Mouse (Mus musculus): ENCODE results near the gene Gpr174.
"Not testable (repeated sequence)": the region's sequence is repeated elsewhere in the genome, so short reads cannot be mapped to it uniquely, and the experiment has no call there.

Gpr174 gene

GRCm38 (mm10) chrX:107255486-107256227, at the start of gene Gpr174:
Gene Gpr174 (plus strand): TSS chrX:107255878.
- DNase-seq (ENCODE audit: low spot score), result no peak

GRCm38 (mm10) chrX:107217577-107218090, 38.0 kb upstream of the Gpr174 start:
- no peak for DNase-seq (ENCODE audit: low spot score)

- no peak for DNase-seq (ENCODE audit: low spot score)
These were observed 30.8 kb upstream of the Gpr174 start for GRCm38 (mm10) chrX:107224846-107225245.

GRCm38 (mm10) chrX:107231214-107231613, 24.5 kb upstream of the Gpr174 start:
- peak; percentile 8 for DNase-seq (ENCODE audit: low spot score)

- DNase-seq (ENCODE audit: low spot score), result no peak
These were observed 21.0 kb upstream of the Gpr174 start for GRCm38 (mm10) chrX:107234655-107235054.

GRCm38 (mm10) chrX:107236461-107236860, 19.2 kb upstream of the Gpr174 start:
- DNase-seq (ENCODE audit: low spot score), result no peak

GRCm38 (mm10) chrX:107250390-107250789, 5.3 kb upstream of the Gpr174 start:
- DNase-seq (ENCODE audit: low spot score), result no peak

- DNase-seq (ENCODE audit: low spot score), result no peak
These were observed 8.9 kb downstream of the Gpr174 start for GRCm38 (mm10) chrX:107264619-107265018.

- DNase-seq (ENCODE audit: low spot score), result no peak
These were observed 21.9 kb downstream of the Gpr174 start for GRCm38 (mm10) chrX:107277606-107278005.

GRCm38 (mm10) chrX:107284211-107284610, 28.5 kb downstream of the Gpr174 start:
- DNase-seq (ENCODE audit: low spot score), result no peak

- not testable (repeated sequence) for DNase-seq (ENCODE audit: low spot score)
These were observed 42.2 kb downstream of the Gpr174 start for GRCm38 (mm10) chrX:107297861-107298260.

- DNase-seq (ENCODE audit: low spot score), result no peak
These were observed 43.1 kb downstream of the Gpr174 start for GRCm38 (mm10) chrX:107298761-107299160.

GRCm38 (mm10) chrX:107306492-107306891, 50.8 kb downstream of the Gpr174 start:
- no peak for DNase-seq (ENCODE audit: low spot score)

- no peak for DNase-seq (ENCODE audit: low spot score)
These were observed 56.9 kb downstream of the Gpr174 start for GRCm38 (mm10) chrX:107312533-107312932.

GRCm38 (mm10) chrX:107325697-107326381, 70.2 kb downstream of the Gpr174 start:
- no peak for DNase-seq (ENCODE audit: low spot score)

GRCm38 (mm10) chrX:107329849-107330248, 74.2 kb downstream of the Gpr174 start:
- no peak for DNase-seq (ENCODE audit: low spot score)

GRCm38 (mm10) chrX:107336609-107337008, 80.9 kb downstream of the Gpr174 start:
- DNase-seq (ENCODE audit: low spot score), result no peak

GRCm38 (mm10) chrX:107341980-107342379, 86.3 kb downstream of the Gpr174 start:
- DNase-seq (ENCODE audit: low spot score), result no peak
